In the genomic region with DNA sequence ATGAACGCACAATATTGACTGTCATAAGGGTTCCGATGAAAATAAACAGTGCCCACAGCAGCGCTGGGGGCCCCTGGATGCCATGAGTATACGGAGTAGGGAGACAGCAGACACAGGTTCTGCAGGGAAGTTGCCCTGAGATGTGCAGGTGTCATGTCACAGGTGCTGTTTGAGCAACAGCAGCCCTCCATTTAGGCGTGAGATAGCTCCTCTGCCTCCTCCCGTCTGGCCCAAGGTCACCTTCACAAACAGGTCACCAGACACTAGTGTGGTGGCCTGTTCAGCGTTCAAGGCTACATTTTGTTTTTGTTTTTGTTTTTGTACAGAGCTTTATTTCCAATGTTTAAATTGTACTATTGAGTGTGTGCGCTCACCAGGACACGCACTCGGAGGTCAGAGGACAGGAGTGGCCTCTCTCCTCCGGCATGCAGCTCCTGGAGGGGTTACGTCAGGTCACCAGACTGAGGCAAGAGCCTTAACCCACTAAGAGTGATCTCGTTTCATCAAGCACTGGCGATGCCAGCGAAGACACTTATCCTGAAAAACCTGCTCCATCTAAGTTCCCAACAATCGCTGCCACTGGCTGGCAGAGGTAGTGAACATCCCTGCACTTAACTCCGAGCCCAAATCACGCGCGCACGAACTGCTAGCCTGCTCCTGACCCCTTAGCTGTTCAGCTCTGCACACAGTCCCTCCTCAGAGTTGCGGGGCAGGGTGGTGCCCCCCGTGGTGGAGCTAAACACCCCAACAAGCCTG, we compare ENCODE assay signal across 17 mouse cellular contexts. TPM values are rescaled to one million over a fixed set of nuclear protein-coding genes. Genes with fewer than 3 reads are reported as not detected.
A peak's percentile ranks its signal among the peaks of the same experiment; 100 is the strongest.
DNase-seq lines count a peak whose midpoint lies in the region; ATAC-seq and TF ChIP-seq lines count a peak whose summit lies in the region.
"Had no signal": no experiment of that assay in that cellular context is flagged by ENCODE, and none has a peak within 500 bp of the region (broad histone marks: within the 10 kb centered on the region; RNA-seq: fewer than 3 reads in every experiment).

No protein-coding gene starts in this region.

- no peaks in the 10 kb centered on the region for H3K9me3 ChIP-seq in heart, postnatal 0 days (replicated peaks; ENCODE audit: control insufficient read depth, low read length)
- H3K9me3 ChIP-seq in E14TG2a.4 (ENCODE audit: low read length), result no peaks in the 10 kb centered on the region
- peaks cover 3% of the 10 kb centered on the region; the same call in 1 of the 2 replicates for H3K9me3 ChIP-seq in intestine, embryonic 16.5 days (ENCODE audit: control insufficient read depth, low read length)
- H3K9me3 ChIP-seq: kidney, embryonic 15.5 days; neural tube, embryonic 15.5 days had no signal

- no peaks in the 10 kb centered on the region for H3K27me3 ChIP-seq in heart, postnatal 0 days (ENCODE audit: control insufficient read depth, insufficient read depth, low read length)
- no peaks in the 10 kb centered on the region for H3K27me3 ChIP-seq in E14TG2a.4 (ENCODE audit: insufficient read depth, low read length)
- no peaks in the 10 kb centered on the region for H3K27me3 ChIP-seq in intestine, embryonic 16.5 days (replicated peaks; ENCODE audit: control insufficient read depth, insufficient read depth, low read length)
- H3K27me3 ChIP-seq: kidney, embryonic 15.5 days; neural tube, embryonic 15.5 days had no signal

- peak; percentile 52 for DNase-seq in cerebellum, adult 9-11 months
- DNase-seq in cerebellum, postnatal 4 days (ENCODE audit: low spot score in 2 of 2), result no peak
- DNase-seq in heart, postnatal 0 days (ENCODE audit: low spot score), result no peak
- no peak for DNase-seq in heart, adult 8-10 months (ENCODE audit: low spot score)
- DNase-seq in left cerebral cortex, postnatal 36 days (ENCODE audit: low spot score in 2 of 2), result no peak
- DNase-seq: adrenal gland, adult 8-10 months; forebrain, postnatal 0 days; gastrocnemius, postnatal 14 days; retina, postnatal 1 day had no signal

- H3K4me3 ChIP-seq in heart, postnatal 0 days (ENCODE audit: low read depth, low read length), result no peak overlapping the region
- H3K4me3 ChIP-seq in E14TG2a.4 (replicated peaks; ENCODE audit: low read length), result peak overlapping the region; percentile 30
- H3K4me3 ChIP-seq in intestine, embryonic 16.5 days (ENCODE audit: low read length), result no peak overlapping the region
- H3K4me3 ChIP-seq: erythroblast, embryonic 14.5 days; kidney, embryonic 15.5 days; neural tube, embryonic 15.5 days had no signal

- H3K9ac ChIP-seq in heart, postnatal 0 days (replicated peaks; ENCODE audit: low read depth, low read length), result no peak overlapping the region
- H3K9ac ChIP-seq in intestine, embryonic 16.5 days (ENCODE audit: low read depth, low read length), result no peak overlapping the region
- H3K9ac ChIP-seq: forebrain, postnatal 0 days; hindbrain, embryonic 14.5 days; kidney, embryonic 15.5 days; liver, embryonic 14.5 days; neural tube, embryonic 15.5 days had no signal

- ATAC-seq in heart, postnatal 0 days (ENCODE audit: insufficient read depth, low read depth), result no peak
- ATAC-seq in intestine, embryonic 16.5 days, result no peak
- no peak for ATAC-seq in monocyte, adult 5-6 weeks (replicated peaks; ENCODE audit: insufficient number of reproducible peaks, low FRiP score, low TSS enrichment, poor library complexity, severe bottlenecking)
- ATAC-seq: forebrain, postnatal 0 days had no signal

- TF ChIP-seq EP300 in heart, postnatal 0 days (IDR thresholded peaks at IDR 0.05; ENCODE audit: low read depth), result no peak

- H3K27ac ChIP-seq in heart, postnatal 0 days (ENCODE audit: low read depth), result peak overlapping the region; percentile 43; the same call in 1 of the 2 replicates
- 0 out of 2 replicates have a peak overlapping the region, but pooled peaks have one; percentile 26 for H3K27ac ChIP-seq in intestine, embryonic 16.5 days (ENCODE audit: low read length)
- H3K27ac ChIP-seq: hindbrain, embryonic 14.5 days; liver, embryonic 14.5 days; neural tube, embryonic 15.5 days had no signal

- H3K4me1 ChIP-seq in heart, postnatal 0 days (ENCODE audit: control insufficient read depth, insufficient read depth), result peaks cover 42% of the 10 kb centered on the region
- peaks cover 91% of the 10 kb centered on the region for H3K4me1 ChIP-seq in E14TG2a.4 (replicated peaks; ENCODE audit: low read depth, low read length)
- peaks cover 65% of the 10 kb centered on the region for H3K4me1 ChIP-seq in intestine, embryonic 16.5 days (ENCODE audit: control insufficient read depth, insufficient read depth, low read length)

- intact Hi-C loops in left cerebral cortex, postnatal 36 days (cut with DNase I), result no loop called here

- WGBS in heart, postnatal 0 days, result 73% methylated on average over 23 of the region's 23 CpGs
- 73% methylated on average over 23 of the region's 23 CpGs for WGBS in intestine, embryonic 16.5 days

- no peak overlapping the region for H3K4me2 ChIP-seq in heart, postnatal 0 days (ENCODE audit: low read depth, low read length)
- H3K4me2 ChIP-seq in intestine, embryonic 16.5 days (ENCODE audit: low read depth, low read length), result no peak overlapping the region
- H3K4me2 ChIP-seq: hindbrain, embryonic 14.5 days; kidney, embryonic 15.5 days; neural tube, embryonic 15.5 days had no signal

- H3K36me3 ChIP-seq in heart, postnatal 0 days (replicated peaks; ENCODE audit: control insufficient read depth, insufficient read depth, low read length), result no peaks in the 10 kb centered on the region; the same call in 1 of the 2 replicates
- H3K36me3 ChIP-seq in E14TG2a.4 (ENCODE audit: insufficient read depth, low read length), result peaks cover 4% of the 10 kb centered on the region; the same call in 1 of the 2 replicates
- H3K36me3 ChIP-seq in intestine, embryonic 16.5 days (ENCODE audit: control insufficient read depth, insufficient read depth, low read length), result no peaks in the 10 kb centered on the region
- H3K36me3 ChIP-seq: kidney, embryonic 15.5 days; neural tube, embryonic 15.5 days had no signal

- no peak for TF ChIP-seq CTCF in heart, postnatal 0 days (IDR thresholded peaks at IDR 0.05; ENCODE audit: low read depth)
- TF ChIP-seq CTCF in E14TG2a.4 (conservative IDR thresholded peaks at IDR 0.05; ENCODE audit: low read length), result no peak

RNA-seq across cellular contexts. Expression of gene Tmem51, which starts 22.4 kb away (rescaled TPM):
- 27.7 and 34.4 TPM in 2 replicates for total RNA-seq in heart, postnatal 0 days (2014; rRNA removed; ENCODE audit: low replicate concordance)
- polyA plus RNA-seq in heart, postnatal 0 days (2015; fragmentation: Nextera tagmentation; extraction: Ambion mirVana), result 39.5 and 46.8 TPM in 2 replicates
- total RNA-seq in heart, adult 8-10 months (2022), result 1 to 10 TPM; 4.4 to 5.4 (median 4.7) TPM
- 160 and 206 TPM in 2 replicates for polyA plus RNA-seq in intestine, embryonic 16.5 days (2015; fragmentation: Nextera tagmentation; extraction: Ambion mirVana)
- total RNA-seq in left cerebral cortex, postnatal 36 days (2021), result 1 to 10 TPM; 4.8 to 5.4 TPM
- 57.2 to 77.8 TPM (median 58.7 TPM) in 3 replicates for total RNA-seq in monocyte, adult 5-6 weeks (2017)

RNA-seq across cellular contexts. Expression of gene Fhad1, which starts 46.8 kb away (rescaled TPM):
- 3.3 TPM in 1 of 2 replicates, not detected in the other for total RNA-seq in heart, postnatal 0 days (2014; rRNA removed; ENCODE audit: low replicate concordance)
- 1.5 and 2.7 TPM in 2 replicates for polyA plus RNA-seq in heart, postnatal 0 days (2015; fragmentation: Nextera tagmentation; extraction: Ambion mirVana)
- under 1 TPM; 0.26 to 0.41 (median 0.35) TPM for total RNA-seq in heart, adult 8-10 months (2022)
- polyA plus RNA-seq in intestine, embryonic 16.5 days (2015; fragmentation: Nextera tagmentation; extraction: Ambion mirVana), result 1.4 and 2.3 TPM in 2 replicates
- total RNA-seq in left cerebral cortex, postnatal 36 days (2021), result 10 to 100 TPM in 1 of 2 experiments, 1 to 10 TPM in 1; 5.1 to 10.8 TPM
- 0.32 to 4.4 TPM (median 0.38 TPM) in 3 replicates for total RNA-seq in monocyte, adult 5-6 weeks (2017)
- polyA plus RNA-seq: erythroblast, embryonic 14.5 days had no signal
